Mouse (Mus musculus): ENCODE measurements around the gene Gm49383.

DNA sequence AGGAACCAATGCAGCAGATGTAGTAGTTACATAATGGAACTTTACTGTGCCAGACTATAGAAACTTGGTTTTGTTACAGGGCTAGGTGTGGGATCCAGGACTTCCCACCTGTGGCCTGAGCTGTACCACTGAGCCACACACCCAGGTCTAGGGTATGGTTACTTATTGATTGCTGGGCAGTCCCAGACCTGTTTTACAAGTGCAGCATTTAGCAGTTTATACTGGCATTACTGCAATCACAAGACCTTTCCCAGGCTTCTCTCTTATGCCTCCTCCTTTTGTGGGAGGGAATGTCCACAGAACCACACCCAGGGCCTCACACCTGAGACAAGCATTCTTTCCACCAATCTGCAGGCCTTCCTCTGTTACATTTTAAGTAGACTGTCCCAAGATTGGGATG lies 2.1 kb upstream of the Gm49383 start:
- TF ChIP-seq MAFK (IDR thresholded peaks at IDR 0.05; ENCODE audit: insufficient read depth, low read depth, low read length): no peak
- no peak for TF ChIP-seq CHD2 (IDR thresholded peaks at IDR 0.05; ENCODE audit: low read depth, low read length)
- no peak for TF ChIP-seq ZC3H11A (IDR thresholded peaks at IDR 0.05; ENCODE audit: borderline replicate concordance, low read depth, low read length)
- no peak for TF ChIP-seq ZNF384 (IDR thresholded peaks at IDR 0.05; ENCODE audit: low read depth, low read length)
- no peak for TF ChIP-seq HCFC1 (IDR thresholded peaks at IDR 0.05; ENCODE audit: borderline replicate concordance, insufficient read depth, low read length)
